Mouse (Mus musculus) kidney, adult 2 months (tissue): ENCODE data around the gene Psors1c2. TPM values are rescaled to one million over a fixed set of nuclear protein-coding genes. Genes with fewer than 3 reads are reported as not detected.

Experiments
- DNase-seq: peaks from one replicate; pipeline ENCODE4 v3.0.0; 2021
- H3K27ac ChIP-seq: fragments of 200-500 bp; 2 replicates; pipeline ENCODE4 v1.5.1; 2012; ENCODE audit warnings: low read depth, low read length, control low read depth, inconsistent platforms; ENCODE audit not compliant: insufficient read depth
- H3K27me3 ChIP-seq: fragments of 200-500 bp; replicated peaks from 2 replicates; pipeline ENCODE4 v1.6.1; 2012; ENCODE audit warnings: mild to moderate bottlenecking, moderate library complexity, low read length, inconsistent platforms; ENCODE audit not compliant: control insufficient read depth, insufficient read depth
- H3K36me3 ChIP-seq: fragments of 200-500 bp; 2 replicates; pipeline ENCODE4 v1.6.1; 2012; ENCODE audit warnings: mild to moderate bottlenecking, moderate library complexity, low read length, inconsistent platforms; ENCODE audit not compliant: control insufficient read depth, insufficient read depth
- H3K4me1 ChIP-seq: fragments of 200-500 bp; 2 replicates; pipeline ENCODE4 v1.6.1; 2011; ENCODE audit warnings: low read length; ENCODE audit not compliant: control insufficient read depth, insufficient read depth
- H3K4me3 ChIP-seq: fragments of 200-500 bp; 2 replicates; pipeline ENCODE4 v1.5.1; 2011; ENCODE audit warnings: mild to moderate bottlenecking, low read depth, low read length, control low read depth; ENCODE audit not compliant: insufficient read depth
- CTCF ChIP-seq: fragments of 200-500 bp; conservative IDR thresholded peaks from 2 replicates; pipeline ENCODE4 v1.5.1; 2011; ENCODE audit warnings: low read depth, mild to moderate bottlenecking, control low read depth, low read length, moderate library complexity, mixed read lengths; ENCODE audit not compliant: insufficient read depth, insufficient read length
- POLR2A ChIP-seq: fragments of 200-500 bp; IDR thresholded peaks from one replicate; pipeline ENCODE4 v1.6.1; 2011; ENCODE audit warnings: low read depth, low read length, control low read depth
- WGBS: fragments of 180-500 bp; shearing (Covaris S2); methylation state at CpG from one replicate; pipeline ENCODE4 v1.1.7; 2018; 5-methylcytosine and 5-hydroxymethylcytosine counted together
- polyA plus RNA-seq: library from polyadenylated mRNA; depleted of rRNA; stranded (reverse); fragments of >200 nt; gene quantifications from 2 replicates; pipeline ENCODE4 v1.2.3, GENCODE M21; 2012; rRNA removed

The Psors1c2 gene
- 0.19 and 0.38 TPM in 2 replicates for polyA plus RNA-seq

- H3K36me3 ChIP-seq = no peaks in the 10 kb centered on the region
- no peaks in the 10 kb centered on the region for H3K4me1 ChIP-seq
- DNase-seq = no peak
- 35% methylated on average over 7 of the region's 7 CpGs for WGBS
- no peak within 1 kb of the TSS for H3K4me3 ChIP-seq
- no peak for TF ChIP-seq POLR2A
- no peak for TF ChIP-seq CTCF
- H3K27ac ChIP-seq = no peak within 1 kb of the TSS
- H3K27me3 ChIP-seq = no peaks in the 10 kb centered on the region
These were observed at the start of gene Psors1c2 for GRCm38 (mm10) chr17:35532901-35533300. Gene Psors1c2, plus strand, starts transcription at chr17:35533201.

DNA sequence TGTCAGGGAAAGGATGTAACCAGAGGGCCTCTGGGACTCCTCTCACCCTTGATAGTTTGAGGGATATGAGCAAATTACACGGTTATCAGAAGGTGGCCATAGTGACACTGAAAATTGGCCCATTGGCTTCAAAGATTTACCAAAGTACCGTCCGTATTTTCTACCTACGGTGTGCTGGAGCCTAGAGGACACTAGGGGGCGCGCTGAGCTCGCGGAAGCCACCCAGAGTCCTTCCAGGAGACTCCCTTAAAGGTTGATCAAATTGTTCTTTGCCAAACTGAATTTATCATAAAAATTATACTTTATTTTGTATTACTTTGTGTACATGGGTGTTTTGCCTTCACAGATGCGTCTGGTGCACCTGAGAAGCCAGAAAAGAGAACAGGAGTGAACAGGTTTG is 48.9 kb upstream of the Psors1c2 start:
- WGBS = 2% methylated on average over 9 of the region's 9 CpGs
- no peaks in the 10 kb centered on the region for H3K27me3 ChIP-seq
- DNase-seq = peak; percentile 54
- H3K27ac ChIP-seq = no peak overlapping the region
- no peaks in the 10 kb centered on the region for H3K4me1 ChIP-seq
- TF ChIP-seq CTCF (peak; percentile 93), POLR2A (no peak)
- H3K36me3 ChIP-seq = no peaks in the 10 kb centered on the region
- no peak overlapping the region for H3K4me3 ChIP-seq

DNA sequence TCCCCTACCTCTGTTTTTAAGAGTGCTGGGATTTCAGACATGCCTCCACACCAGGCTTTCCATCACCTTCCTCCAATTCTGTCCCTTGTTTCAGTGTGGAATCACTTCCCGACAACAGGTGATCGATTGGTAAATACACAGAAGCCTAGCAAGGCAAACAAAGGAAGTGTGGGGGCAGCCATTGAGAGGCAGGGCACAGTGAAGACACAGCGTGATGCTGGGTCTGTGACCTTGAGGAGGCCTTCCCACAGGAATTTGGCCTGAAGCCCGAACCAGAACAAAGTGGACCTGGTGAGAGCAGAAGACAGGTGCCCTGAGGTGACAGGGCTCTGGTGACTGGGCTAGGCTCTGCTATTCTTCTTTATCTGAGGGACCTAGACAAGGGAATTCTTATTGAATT is 47.3 kb upstream of the Psors1c2 start:
- Histone ChIP-seq H3K27ac (no peak overlapping the region), H3K36me3 (no peaks in the 10 kb centered on the region), H3K4me3 (no peak overlapping the region), H3K27me3 (no peaks in the 10 kb centered on the region), H3K4me1 (no peaks in the 10 kb centered on the region)
- TF ChIP-seq CTCF = no peak
- TF ChIP-seq POLR2A = no peak
- 51% methylated on average over 4 of the region's 4 CpGs for WGBS
- no peak for DNase-seq

GRCm38 (mm10) chr17:35486726-35487125 is 46.3 kb upstream of the Psors1c2 start:
- no peak overlapping the region for H3K27ac ChIP-seq
- WGBS = 67% methylated on average over 10 of the region's 10 CpGs
- no peak for DNase-seq
- no peak overlapping the region for H3K4me3 ChIP-seq
- no peaks in the 10 kb centered on the region for H3K36me3 ChIP-seq
- no peaks in the 10 kb centered on the region for H3K4me1 ChIP-seq
- H3K27me3 ChIP-seq = no peaks in the 10 kb centered on the region
- TF ChIP-seq CTCF = no peak
- TF ChIP-seq POLR2A = no peak

DNA sequence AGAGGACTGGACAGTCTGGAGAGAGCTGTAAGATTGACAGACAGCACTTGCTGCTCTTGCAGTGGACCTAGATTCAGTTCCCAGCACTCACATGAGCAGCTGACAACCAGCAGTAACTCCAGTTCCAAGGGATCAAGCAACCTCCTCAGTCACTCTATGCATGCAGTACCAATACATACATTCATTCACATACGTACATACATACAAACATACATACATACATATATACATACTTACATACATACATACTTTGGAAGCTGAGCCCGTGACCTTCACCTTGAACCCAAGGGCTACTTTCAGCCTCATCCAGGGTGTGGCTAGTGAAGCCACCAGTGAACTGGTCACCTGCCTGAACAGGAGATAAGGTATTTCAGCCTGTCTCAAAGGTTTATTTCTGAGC is 45.0 kb upstream of the Psors1c2 start:
- TF ChIP-seq CTCF (no peak), POLR2A (no peak)
- H3K4me1 ChIP-seq = no peaks in the 10 kb centered on the region
- DNase-seq = no peak
- H3K4me3 ChIP-seq = no peak overlapping the region
- H3K27ac ChIP-seq = no peak overlapping the region
- no peaks in the 10 kb centered on the region for H3K27me3 ChIP-seq
- H3K36me3 ChIP-seq = no peaks in the 10 kb centered on the region
- WGBS = 96% methylated on average over 2 of the region's 2 CpGs

- TF ChIP-seq POLR2A = no peak
- TF ChIP-seq CTCF = no peak
- 59% methylated on average over 5 of the region's 5 CpGs for WGBS
- H3K27me3 ChIP-seq = no peaks in the 10 kb centered on the region
- no peak for DNase-seq
- no peaks in the 10 kb centered on the region for H3K36me3 ChIP-seq
- H3K27ac ChIP-seq = no peak overlapping the region
- no peaks in the 10 kb centered on the region for H3K4me1 ChIP-seq
- H3K4me3 ChIP-seq = no peak overlapping the region
These were observed 42.7 kb upstream of the Psors1c2 start for GRCm38 (mm10) chr17:35490320-35490719.

DNA sequence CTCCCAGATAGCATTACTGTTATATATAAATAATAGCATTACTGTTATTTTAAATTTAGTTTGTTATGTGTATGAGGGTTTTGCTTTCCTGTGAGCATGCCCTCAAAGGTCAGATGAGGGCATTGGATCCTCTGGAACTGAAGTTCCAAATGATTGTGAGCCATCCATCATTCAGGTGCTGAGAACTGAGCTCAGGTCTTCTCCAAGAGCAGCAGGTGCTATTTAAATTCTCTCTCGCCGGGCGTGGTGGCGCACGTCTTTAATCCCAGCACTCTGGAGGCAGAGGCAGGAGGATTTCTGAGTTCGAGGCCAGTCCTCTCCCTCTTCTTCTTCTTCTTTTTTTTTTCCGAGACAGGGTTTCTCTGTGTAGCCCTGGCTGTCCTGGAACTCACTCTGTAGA is 35.9 kb upstream of the Psors1c2 start:
- H3K27ac ChIP-seq = no peak overlapping the region
- TF ChIP-seq CTCF (no peak), POLR2A (no peak)
- no peak overlapping the region for H3K4me3 ChIP-seq
- H3K36me3 ChIP-seq = no peaks in the 10 kb centered on the region
- H3K4me1 ChIP-seq = no peaks in the 10 kb centered on the region
- no peaks in the 10 kb centered on the region for H3K27me3 ChIP-seq
- 97% methylated on average over 7 of the region's 7 CpGs for WGBS
- DNase-seq = no peak

GRCm38 (mm10) chr17:35502226-35502625 is 30.8 kb upstream of the Psors1c2 start:
- no peaks in the 10 kb centered on the region for H3K36me3 ChIP-seq
- no peak overlapping the region for H3K27ac ChIP-seq
- no peak overlapping the region for H3K4me3 ChIP-seq
- no peak for DNase-seq
- WGBS = 24% methylated on average over 6 of the region's 6 CpGs
- H3K27me3 ChIP-seq = no peaks in the 10 kb centered on the region
- H3K4me1 ChIP-seq = no peaks in the 10 kb centered on the region
- TF ChIP-seq POLR2A = no peak
- TF ChIP-seq CTCF = no peak
